Mouse (Mus musculus) effector memory CD4-positive, alpha-beta T cell, adult 7 months (primary cell): ENCODE results near the gene Itm2c. TPM values are rescaled to one million over a fixed set of nuclear protein-coding genes. Genes with fewer than 3 reads are reported as not detected.

Experiments used
- polyA plus RNA-seq: library from polyadenylated mRNA; unstranded; fragments of 100-300 nt; shearing (Covaris generic); gene quantifications from one replicate; pipeline ENCODE4 v1.2.1, GENCODE M21; 2017

Itm2c gene
- polyA plus RNA-seq, result 196 TPM

DNA sequence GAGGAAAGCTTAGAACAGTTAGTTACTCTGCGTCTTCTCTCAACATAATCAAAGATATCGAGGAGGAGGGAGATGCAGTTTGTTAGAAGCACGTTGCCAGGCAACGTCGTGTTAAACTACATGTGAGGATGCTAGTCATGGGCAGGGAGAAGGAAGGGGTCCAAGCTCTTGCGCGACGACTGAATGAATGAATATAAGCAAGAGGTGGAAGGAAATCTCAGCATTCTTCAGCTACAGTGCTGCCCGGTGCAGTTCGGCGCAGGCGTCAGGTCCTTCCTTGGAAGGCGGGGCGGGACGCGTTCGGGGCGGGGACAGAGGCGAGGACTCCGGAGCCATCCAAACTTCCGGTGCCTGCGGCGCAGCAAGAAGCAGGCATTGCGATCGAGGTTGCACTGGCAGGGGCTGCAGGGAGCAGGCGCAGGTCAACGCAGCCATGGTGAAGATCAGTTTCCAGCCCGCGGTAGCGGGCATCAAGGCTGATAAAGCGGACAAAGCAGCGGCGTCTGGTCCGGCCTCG is at the start of gene Itm2c:
TSS of gene Itm2c (plus strand) at position 51 of the 517 bp plus-strand sequence.

DNA sequence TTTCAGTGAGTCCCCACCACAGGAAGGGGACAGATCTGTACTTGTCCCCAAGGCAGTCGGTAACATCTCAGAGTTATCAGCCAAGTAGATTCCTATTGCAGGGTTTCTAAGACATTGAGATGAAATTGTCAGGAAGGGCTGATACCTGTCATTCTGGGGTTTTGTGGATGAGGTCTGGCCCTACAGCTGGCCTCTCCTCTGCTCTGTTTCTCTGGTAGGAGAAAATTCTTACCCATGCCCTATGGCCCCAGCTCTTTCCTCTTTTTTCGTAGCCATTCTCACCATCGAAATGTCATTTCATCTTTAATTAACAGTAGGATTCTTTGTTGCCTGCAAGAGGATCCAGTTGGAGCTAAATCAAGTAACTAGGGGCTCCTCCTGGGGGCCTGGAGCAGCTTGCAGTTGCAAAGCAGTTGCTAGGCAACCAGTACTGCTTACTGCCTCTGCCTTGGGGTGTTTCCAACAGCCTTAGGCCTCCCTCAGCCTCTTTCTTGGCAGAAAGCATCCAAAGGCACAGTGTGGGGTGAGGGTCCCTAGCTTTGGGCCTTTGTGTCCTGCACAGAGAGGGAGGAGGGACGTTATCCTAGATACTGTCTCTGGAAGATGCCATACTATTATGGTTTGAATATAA is 34.1 kb downstream of the Itm2c start, which contains the start of gene 4933407L21Rik:
TSS of gene 4933407L21Rik (plus strand) at position 427 of the 631 bp plus-strand sequence.

Other genes starting within 250 kb of the Itm2c start
- gene Sp100, start 244.3 kb upstream of the Itm2c start, polyA plus RNA-seq, result 509 TPM
- 27.2 TPM for gene A630001G21Rik, start 115.6 kb upstream of the Itm2c start, polyA plus RNA-seq
- 160 TPM for gene Cab39, start 100.8 kb upstream of the Itm2c start, polyA plus RNA-seq
- 0.71 TPM for gene 4933407L21Rik, start 34.2 kb downstream of the Itm2c start, polyA plus RNA-seq
- 11.1 TPM for gene Gpr55, start 66.7 kb downstream of the Itm2c start, polyA plus RNA-seq
- not detected for gene Spata3, start 122.5 kb downstream of the Itm2c start, polyA plus RNA-seq
- gene 2810459M11Rik, start 151.6 kb downstream of the Itm2c start, polyA plus RNA-seq, result 0.38 TPM
- gene Psmd1, start 170.1 kb downstream of the Itm2c start, polyA plus RNA-seq, result 63.9 TPM
- gene Htr2b, start 217.7 kb downstream of the Itm2c start, polyA plus RNA-seq, result not detected
- not detected for gene Gm21972, start 239.4 kb downstream of the Itm2c start, polyA plus RNA-seq